Mouse (Mus musculus) stomach, embryonic 16.5 days (tissue): ENCODE data around the gene Suv39h1. TPM values are rescaled to one million over a fixed set of nuclear protein-coding genes. Genes with fewer than 3 reads are reported as not detected.
"Not testable (repeated sequence)": the region's sequence is repeated elsewhere in the genome, so short reads cannot be mapped to it uniquely, and the experiment has no call there.

ENCODE experiments used
- ATAC-seq: fragments of 200-750 bp; cut with Nextera tagmentation; 2 replicates; pipeline ENCODE4 v1.8.0; 2017; ENCODE audit warnings: moderate number of reproducible peaks, moderate TSS enrichment; ENCODE audit not compliant: insufficient read depth, low FRiP score
- H3K27ac ChIP-seq: fragments of 300-500 bp; sonication (generic); 2 replicates; pipeline ENCODE4 v1.5.1; 2014; ENCODE audit warnings: low read length
- H3K27me3 ChIP-seq: fragments of 300-500 bp; sonication (generic); 2 replicates; pipeline ENCODE4 v1.6.1; 2014; ENCODE audit warnings: low read length, control low read depth, mixed read lengths; ENCODE audit not compliant: control insufficient read depth, insufficient read depth
- H3K36me3 ChIP-seq: fragments of 300-500 bp; sonication (generic); 2 replicates; pipeline ENCODE4 v1.6.1; 2014; ENCODE audit warnings: low read length; ENCODE audit not compliant: control insufficient read depth, insufficient read depth
- H3K4me1 ChIP-seq: fragments of 300-500 bp; sonication (generic); 2 replicates; pipeline ENCODE4 v1.6.1; 2014; ENCODE audit warnings: low read length, control low read depth, mixed read lengths; ENCODE audit not compliant: control insufficient read depth, insufficient read depth
- H3K4me2 ChIP-seq: fragments of 300-500 bp; sonication (generic); 2 replicates; pipeline ENCODE4 v1.6.1; 2014; ENCODE audit warnings: low read depth, low read length, mixed read lengths
- H3K4me3 ChIP-seq: fragments of 300-500 bp; sonication (generic); replicated peaks from 2 replicates; pipeline ENCODE4 v1.5.1; 2014; ENCODE audit warnings: mild to moderate bottlenecking, low read length
- H3K9ac ChIP-seq: fragments of 300-500 bp; sonication (generic); 2 replicates; pipeline ENCODE4 v1.6.1; 2014; ENCODE audit warnings: low read length
- H3K9me3 ChIP-seq: fragments of 300-500 bp; sonication (generic); replicated peaks from 2 replicates; pipeline ENCODE4 v1.6.1; 2016; ENCODE audit warnings: low read length, control low read depth; ENCODE audit not compliant: control insufficient read depth
- WGBS: fragments of 180-500 bp; shearing (Covaris S2); extraction: QIAGEN DNeasy Blood & Tissue Kit; methylation state at CpG from one replicate; pipeline ENCODE4 v1.1.7; 2014; 5-methylcytosine and 5-hydroxymethylcytosine counted together
- polyA plus RNA-seq: library from polyadenylated mRNA; unstranded; fragments of >200 nt; fragmentation: Nextera tagmentation; extraction: Ambion mirVana; gene quantifications from 2 replicates; pipeline ENCODE4 v1.2.1, GENCODE M21; 2015

The Suv39h1 gene
- polyA plus RNA-seq, 1 experiment from 2014 or later, result 42.1 TPM

- Histone ChIP-seq H3K9ac (no peak overlapping the region), H3K36me3 (no peaks in the 10 kb centered on the region)
These were observed 5.4 kb downstream of the Suv39h1 start for GRCm38 (mm10) chrX:8069166-8069565.

GRCm38 (mm10) chrX:8051044-8051781 is 23.3 kb downstream of the Suv39h1 start:
- H3K9ac ChIP-seq, H3K4me2 ChIP-seq, H3K27ac ChIP-seq, H3K4me1 ChIP-seq, H3K27me3 ChIP-seq, H3K4me3 ChIP-seq, H3K9me3 ChIP-seq, H3K36me3 ChIP-seq, ATAC-seq: not testable (repeated sequence)
- 80% methylated on average over 7 of the region's 8 CpGs for WGBS

More at GRCm38 (mm10) chrX:8069166-8069565, 5.4 kb downstream of the Suv39h1 start:
- no peaks in the 10 kb centered on the region for H3K9me3 ChIP-seq
- WGBS, result 96% methylated on average over 1 of the region's 1 CpGs
- H3K27ac ChIP-seq, result no peak overlapping the region
- H3K4me1 ChIP-seq, result no peaks in the 10 kb centered on the region
- no peak overlapping the region for H3K4me2 ChIP-seq
- no peaks in the 10 kb centered on the region for H3K27me3 ChIP-seq
- no peak for ATAC-seq
- H3K4me3 ChIP-seq, result no peak overlapping the region

- H3K27ac ChIP-seq, result no peak overlapping the region
- ATAC-seq, result no peak
- H3K4me3 ChIP-seq, result no peak overlapping the region
- H3K9me3 ChIP-seq, result no peaks in the 10 kb centered on the region
- H3K4me1 ChIP-seq, result no peaks in the 10 kb centered on the region
- no peaks in the 10 kb centered on the region for H3K36me3 ChIP-seq
- H3K4me2 ChIP-seq, result no peak overlapping the region
- H3K9ac ChIP-seq, result no peak overlapping the region
- no peaks in the 10 kb centered on the region for H3K27me3 ChIP-seq
- WGBS, result 79% methylated on average over 1 of the region's 1 CpGs
These were observed 41.6 kb downstream of the Suv39h1 start for GRCm38 (mm10) chrX:8033009-8033408.

DNA sequence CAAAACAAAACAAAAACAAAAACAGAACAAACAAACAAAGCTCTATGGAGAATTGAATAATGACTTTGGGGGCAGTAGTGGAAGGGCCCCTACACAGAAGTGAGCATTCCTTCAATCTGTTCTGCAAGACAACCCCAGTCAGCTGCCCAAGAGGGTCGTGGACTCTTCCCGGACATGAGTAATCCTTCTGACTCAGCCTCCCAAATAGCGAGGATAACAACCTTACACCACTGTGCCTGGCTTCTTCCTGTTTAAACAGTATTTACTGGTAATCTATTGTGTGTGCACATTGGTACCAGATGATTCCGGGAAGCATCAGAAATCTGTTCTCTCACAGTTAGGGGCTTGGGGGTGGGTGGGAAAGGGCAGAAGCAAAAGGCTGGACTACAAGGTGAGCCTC is 47.7 kb downstream of the Suv39h1 start:
- H3K9me3 ChIP-seq, result no peaks in the 10 kb centered on the region
- H3K4me1 ChIP-seq, result no peaks in the 10 kb centered on the region
- H3K27ac ChIP-seq, result no peak overlapping the region
- H3K4me2 ChIP-seq, result no peak overlapping the region
- no peaks in the 10 kb centered on the region for H3K36me3 ChIP-seq
- H3K4me3 ChIP-seq, result no peak overlapping the region
- WGBS, result 68% methylated on average over 4 of the region's 4 CpGs
- H3K9ac ChIP-seq, result no peak overlapping the region
- H3K27me3 ChIP-seq, result no peaks in the 10 kb centered on the region
- ATAC-seq, result no peak

DNA sequence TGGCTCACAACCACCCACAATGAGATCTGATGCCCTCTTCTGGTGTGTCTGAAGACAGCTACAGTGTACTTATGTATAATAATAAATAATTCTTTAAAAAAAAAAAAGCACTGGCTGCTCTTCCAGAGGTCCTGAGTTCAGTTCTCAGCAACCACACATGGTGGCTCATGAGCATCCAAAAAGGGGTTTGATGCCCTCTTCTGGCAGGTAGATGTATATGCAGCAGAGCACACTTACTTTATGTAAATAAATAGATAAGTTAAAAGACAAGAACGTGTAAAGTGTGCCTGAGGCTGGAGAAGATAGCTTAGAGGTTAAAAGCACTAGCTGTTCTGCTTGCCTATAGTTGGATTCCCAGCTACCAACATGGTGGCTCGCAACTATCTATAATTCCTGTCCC is 49.8 kb downstream of the Suv39h1 start:
- 59% methylated on average over 2 of the region's 2 CpGs for WGBS
- ATAC-seq, result no peak
- H3K4me1 ChIP-seq, result no peaks in the 10 kb centered on the region
- no peak overlapping the region for H3K9ac ChIP-seq
- H3K27ac ChIP-seq, result no peak overlapping the region
- H3K27me3 ChIP-seq, result no peaks in the 10 kb centered on the region
- no peak overlapping the region for H3K4me2 ChIP-seq
- H3K4me3 ChIP-seq, result no peak overlapping the region
- H3K9me3 ChIP-seq, result no peaks in the 10 kb centered on the region
- no peaks in the 10 kb centered on the region for H3K36me3 ChIP-seq

DNA sequence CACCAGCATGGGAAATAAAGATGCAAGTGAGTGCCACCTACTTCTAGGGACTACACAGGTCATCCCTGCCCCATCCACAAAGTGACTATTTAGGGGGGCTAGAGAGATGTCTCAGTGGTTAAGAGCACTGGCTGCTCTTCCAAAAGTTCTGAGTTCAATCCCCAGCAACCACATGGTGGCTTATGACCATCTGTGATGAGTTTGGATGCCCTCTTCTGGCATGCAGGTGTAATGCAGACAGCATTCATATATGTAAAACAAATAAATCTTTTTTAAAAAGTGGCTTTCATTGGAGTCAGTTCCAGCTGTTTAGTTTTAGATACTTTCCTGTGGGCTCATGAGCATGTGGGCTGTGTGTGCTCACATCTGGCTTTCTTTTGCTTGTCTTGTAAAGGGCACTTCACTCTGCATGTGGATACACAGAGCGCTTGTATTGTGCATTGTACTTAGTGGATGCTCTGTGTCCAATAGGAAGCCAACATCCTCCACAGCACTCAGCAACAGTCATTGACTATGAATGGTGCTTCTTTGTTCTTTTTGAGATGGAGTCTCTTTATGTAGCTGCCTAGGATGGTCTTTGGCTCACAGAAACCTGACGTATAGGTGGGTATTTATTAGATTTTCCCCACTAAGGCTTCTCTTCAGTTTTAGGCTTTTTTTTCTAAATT is 54.3 kb downstream of the Suv39h1 start:
- Histone ChIP-seq H3K4me3 (no peak overlapping the region), H3K4me2 (no peak overlapping the region), H3K9me3 (no peaks in the 10 kb centered on the region), H3K4me1 (no peaks in the 10 kb centered on the region), H3K36me3 (no peaks in the 10 kb centered on the region), H3K27ac (no peak overlapping the region), H3K9ac (no peak overlapping the region), H3K27me3 (no peaks in the 10 kb centered on the region)
- ATAC-seq, result no peak
- WGBS, result 87% methylated on average over 2 of the region's 2 CpGs

- Histone ChIP-seq H3K9ac (no peak within 1 kb of the TSS; the same call in 1 of the 2 replicates), H3K36me3 (no peaks in the 10 kb centered on the region), H3K4me2 (no peak within 1 kb of the TSS), H3K4me3 (no peak within 1 kb of the TSS), H3K27me3 (no peaks in the 10 kb centered on the region), H3K4me1 (no peaks in the 10 kb centered on the region), H3K27ac (no peak within 1 kb of the TSS), H3K9me3 (no peaks in the 10 kb centered on the region)
- 46% methylated on average over 2 of the region's 2 CpGs for WGBS
- ATAC-seq, result no peak
These were observed 56.3 kb downstream of the Suv39h1 start, which contains the start of gene Glod5 for GRCm38 (mm10) chrX:8018286-8018685. Gene Glod5, minus strand, starts transcription at chrX:8018492.

DNA sequence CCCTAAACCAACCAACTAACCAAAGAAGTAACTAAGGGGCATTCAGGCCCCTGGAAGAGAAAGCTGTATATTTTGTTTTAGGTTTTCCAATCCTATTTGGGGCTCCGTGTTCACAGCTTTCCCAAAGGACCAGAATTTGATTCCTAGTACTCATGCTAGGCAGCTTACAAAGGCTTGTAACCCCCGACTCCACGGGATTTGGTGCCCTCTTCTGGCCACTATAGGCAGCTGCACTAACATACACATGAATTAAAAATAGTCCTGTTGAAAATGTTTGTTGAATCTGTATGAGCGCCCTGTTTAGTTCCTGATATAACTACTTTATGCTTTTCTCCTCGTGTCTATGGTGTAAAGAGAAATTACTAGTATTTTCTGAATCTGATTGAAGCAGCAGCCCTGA is 57.4 kb downstream of the Suv39h1 start:
- Histone ChIP-seq H3K27me3 (no peaks in the 10 kb centered on the region), H3K9ac (no peak overlapping the region), H3K4me3 (no peak overlapping the region), H3K27ac (no peak overlapping the region), H3K9me3 (no peaks in the 10 kb centered on the region), H3K4me2 (no peak overlapping the region), H3K4me1 (no peaks in the 10 kb centered on the region), H3K36me3 (no peaks in the 10 kb centered on the region)
- 7% methylated on average over 5 of the region's 5 CpGs for WGBS
- no peak for ATAC-seq

DNA sequence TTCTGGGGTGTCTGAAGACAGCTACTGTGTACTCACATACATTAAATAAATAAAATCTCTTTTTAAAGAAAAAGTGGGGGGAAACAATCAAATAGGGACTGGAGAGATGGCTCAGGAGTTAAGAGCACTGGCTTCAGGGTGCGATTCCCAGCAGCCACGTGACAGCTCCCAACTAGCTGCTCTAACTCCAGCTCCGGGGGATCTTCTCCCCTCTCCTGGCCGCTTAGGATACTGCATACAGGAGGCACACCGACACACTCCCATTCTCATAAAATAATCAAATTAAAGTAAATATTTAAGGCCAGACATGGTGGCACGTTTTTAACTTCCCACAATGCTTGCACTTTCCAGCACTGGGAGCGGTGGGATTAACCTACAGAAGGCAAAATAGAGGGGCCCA is 58.9 kb downstream of the Suv39h1 start:
- not testable (repeated sequence) for H3K4me1 ChIP-seq, ATAC-seq, H3K36me3 ChIP-seq, H3K4me3 ChIP-seq, H3K9me3 ChIP-seq, H3K27ac ChIP-seq, H3K4me2 ChIP-seq, H3K27me3 ChIP-seq, H3K9ac ChIP-seq
- 14% methylated on average over 7 of the region's 7 CpGs for WGBS
